In genomic region chr16:44671551-44672421, GRCm38 (mm10) we compare ENCODE assay signal across 8 mouse cellular contexts. TPM values are rescaled to one million over a fixed set of nuclear protein-coding genes. Genes with fewer than 3 reads are reported as not detected.
DNase-seq lines count a peak whose midpoint lies in the region; ATAC-seq and TF ChIP-seq lines count a peak whose summit lies in the region.

No protein-coding gene starts in this region.

- no peak for TF ChIP-seq POLR2A in lung, adult 2 months (IDR thresholded peaks at IDR 0.05; ENCODE audit: borderline replicate concordance, extremely low read depth, low read depth, low read length)
- no peak for TF ChIP-seq POLR2A in limb, embryonic 14.5 days (IDR thresholded peaks at IDR 0.05; ENCODE audit: borderline replicate concordance, extremely low read depth, insufficient read depth, insufficient read length)

- no peaks in the 10 kb centered on the region for H3K27me3 ChIP-seq in lung, embryonic 15.5 days
- H3K27me3 ChIP-seq in forebrain, embryonic 14.5 days (replicated peaks; ENCODE audit: control insufficient read depth, insufficient read depth, low read length), result no peaks in the 10 kb centered on the region
- no peaks in the 10 kb centered on the region for H3K27me3 ChIP-seq in limb, embryonic 14.5 days (ENCODE audit: control insufficient read depth, insufficient read depth, low read length)
- H3K27me3 ChIP-seq in stomach, embryonic 15.5 days (replicated peaks), result no peaks in the 10 kb centered on the region

- 36% methylated on average over 22 of the region's 22 CpGs for WGBS in lung, embryonic 15.5 days
- 71% methylated on average over 22 of the region's 22 CpGs for WGBS in lung, adult 2 months
- WGBS in forebrain, embryonic 14.5 days, result 4% methylated on average over 22 of the region's 22 CpGs
- WGBS in limb, embryonic 14.5 days, result 14% methylated on average over 22 of the region's 22 CpGs
- 19% methylated on average over 22 of the region's 22 CpGs for WGBS in stomach, embryonic 15.5 days

- TF ChIP-seq CTCF in lung, adult 2 months (IDR thresholded peaks at IDR 0.05; ENCODE audit: insufficient read depth, low read length), result no peak

- H3K4me1 ChIP-seq in lung, embryonic 15.5 days, result peaks cover 12% of the 10 kb centered on the region
- H3K4me1 ChIP-seq in lung, adult 2 months (ENCODE audit: control insufficient read depth, insufficient read depth, low read length), result no peaks in the 10 kb centered on the region
- H3K4me1 ChIP-seq in forebrain, embryonic 14.5 days (ENCODE audit: control insufficient read depth, insufficient read depth, low read length), result peaks cover 16% of the 10 kb centered on the region
- peaks cover 48% of the 10 kb centered on the region for H3K4me1 ChIP-seq in limb, embryonic 14.5 days (ENCODE audit: control insufficient read depth, insufficient read depth, low read length)
- peaks cover 3% of the 10 kb centered on the region; the same call in 1 of the 2 replicates for H3K4me1 ChIP-seq in stomach, embryonic 15.5 days

- DNase-seq in lung, adult 2 months, result no peak
- DNase-seq in forebrain, embryonic 14.5 days (ENCODE audit: low spot score), result no peak
- DNase-seq in limb, embryonic 14.5 days (ENCODE audit: low spot score), result no peak
- no peak for DNase-seq in MN1 (ENCODE audit: low spot score)
- no peak for DNase-seq in T-cell, adult 2 months (ENCODE audit: low spot score)

- no peaks in the 10 kb centered on the region for H3K36me3 ChIP-seq in lung, embryonic 15.5 days
- H3K36me3 ChIP-seq in forebrain, embryonic 14.5 days (ENCODE audit: control insufficient read depth, insufficient read depth, low read length), result no peaks in the 10 kb centered on the region
- H3K36me3 ChIP-seq in limb, embryonic 14.5 days (ENCODE audit: control insufficient read depth, insufficient read depth, low read length), result no peaks in the 10 kb centered on the region
- no peaks in the 10 kb centered on the region for H3K36me3 ChIP-seq in stomach, embryonic 15.5 days

- no peaks in the 10 kb centered on the region for H3K9me3 ChIP-seq in lung, embryonic 15.5 days
- H3K9me3 ChIP-seq in forebrain, embryonic 14.5 days (replicated peaks; ENCODE audit: control insufficient read depth, low read length), result no peaks in the 10 kb centered on the region
- no peaks in the 10 kb centered on the region for H3K9me3 ChIP-seq in limb, embryonic 14.5 days (ENCODE audit: control insufficient read depth, low read length)
- no peaks in the 10 kb centered on the region for H3K9me3 ChIP-seq in stomach, embryonic 15.5 days

- H3K27ac ChIP-seq in lung, embryonic 15.5 days, result no peak overlapping the region
- peak overlapping the region; percentile 56 for H3K27ac ChIP-seq in forebrain, embryonic 14.5 days (ENCODE audit: low read depth, low read length)
- H3K27ac ChIP-seq in limb, embryonic 14.5 days (replicated peaks; ENCODE audit: low read depth, low read length), result peak overlapping the region; percentile 81
- peak overlapping the region; percentile 63 for H3K27ac ChIP-seq in stomach, embryonic 15.5 days

- no peak overlapping the region for H3K9ac ChIP-seq in lung, embryonic 15.5 days
- peak overlapping the region; percentile 22; the same call in 1 of the 2 replicates for H3K9ac ChIP-seq in forebrain, embryonic 14.5 days (ENCODE audit: low read length)
- H3K9ac ChIP-seq in limb, embryonic 14.5 days (ENCODE audit: low read depth, low read length, severe bottlenecking), result 0 out of 2 replicates have a peak overlapping the region, but pooled peaks have one; percentile 28
- H3K9ac ChIP-seq in stomach, embryonic 15.5 days, result no peak overlapping the region

- no peak overlapping the region for H3K4me3 ChIP-seq in lung, embryonic 15.5 days
- H3K4me3 ChIP-seq in lung, adult 2 months (replicated peaks; ENCODE audit: extremely low read depth, low read depth, low read length), result no peak overlapping the region
- no peak overlapping the region for H3K4me3 ChIP-seq in forebrain, embryonic 14.5 days (ENCODE audit: low read depth, low read length)
- no peak overlapping the region for H3K4me3 ChIP-seq in limb, embryonic 14.5 days (replicated peaks; ENCODE audit: low read length)
- no peak overlapping the region for H3K4me3 ChIP-seq in stomach, embryonic 15.5 days (replicated peaks)

- peak overlapping the region; percentile 39; the same call in 1 of the 2 replicates for H3K4me2 ChIP-seq in lung, embryonic 15.5 days
- H3K4me2 ChIP-seq in forebrain, embryonic 14.5 days (ENCODE audit: low read length), result peak overlapping the region; percentile 15
- H3K4me2 ChIP-seq in limb, embryonic 14.5 days (replicated peaks; ENCODE audit: low read depth, low read length, severe bottlenecking), result peak overlapping the region; percentile 2; the same call in 1 of the 2 replicates
- H3K4me2 ChIP-seq in stomach, embryonic 15.5 days, result peak overlapping the region; percentile 41

- no peak for ATAC-seq in lung, embryonic 15.5 days (ENCODE audit: borderline replicate concordance, extremely low read depth, low FRiP score, low TSS enrichment)
- peak; percentile 48 for ATAC-seq in forebrain, embryonic 14.5 days
- ATAC-seq in limb, embryonic 14.5 days (ENCODE audit: low FRiP score, low read depth), result peak; percentile 28; the same call in 1 of the 2 replicates
- ATAC-seq in stomach, embryonic 15.5 days (ENCODE audit: insufficient read depth, low FRiP score, low read depth), result no peak
- ATAC-seq in activated CD4-positive, CD25-positive, alpha-beta regulatory T cell, adult 4 months, result no peak

RNA-seq across cellular contexts. Expression of gene Nepro, which starts 52.3 kb away (rescaled TPM):
- polyA plus RNA-seq in lung, embryonic 15.5 days (2015; fragmentation: Nextera tagmentation; extraction: Ambion mirVana), result 9.5 and 9.8 TPM in 2 replicates
- polyA plus RNA-seq in lung, adult 2 months (2012; rRNA removed), result 3.1 and 3.2 TPM in 2 replicates
- 3.8 and 4.5 TPM in 2 replicates for polyA plus RNA-seq in forebrain, embryonic 14.5 days (2014; fragmentation: Nextera tagmentation; extraction: Ambion mirVana)
- 10.6 and 13.0 TPM in 2 replicates for polyA plus RNA-seq in limb, embryonic 14.5 days (2012; rRNA removed)
- 7.9 and 8.1 TPM in 2 replicates for polyA plus RNA-seq in limb, embryonic 14.5 days (2014; fragmentation: Nextera tagmentation; extraction: Ambion mirVana)
- 7.7 and 8.6 TPM in 2 replicates for polyA plus RNA-seq in stomach, embryonic 15.5 days (2015; fragmentation: Nextera tagmentation; extraction: Ambion mirVana)
- 1 to 10 TPM; 5.7 to 5.8 TPM for polyA plus RNA-seq in activated CD4-positive, CD25-positive, alpha-beta regulatory T cell, adult 4 months (2017; shearing (Covaris generic))

Comparison
In these comparisons a context has a peak if more than half of its experiments do, and no peak if none do; other contexts are left out.
1. ATAC-seq: peak in forebrain, embryonic 14.5 days (single experiment) and limb, embryonic 14.5 days (single experiment); none in lung, embryonic 15.5 days (single experiment), stomach, embryonic 15.5 days (single experiment) and activated CD4-positive, CD25-positive, alpha-beta regulatory T cell, adult 4 months (single experiment).
2. H3K9ac ChIP-seq: peak in forebrain, embryonic 14.5 days (single experiment) and limb, embryonic 14.5 days (single experiment); none in lung, embryonic 15.5 days (single experiment) and stomach, embryonic 15.5 days (single experiment).
3. Peak in every context shown above with its lines, with median percentiles within 50 percentile points of each other: H3K4me2 ChIP-seq.